29 mouse cellular contexts compared by ENCODE assay signal in genomic region chr16:79240857-79241491, GRCm38 (mm10).
A peak's percentile ranks its signal among the peaks of the same experiment; 100 is the strongest.
DNase-seq lines count a peak whose midpoint lies in the region; ATAC-seq lines count a peak whose summit lies in the region.
"Had no signal": no experiment of that assay in that cellular context is flagged by ENCODE, and none has a peak within 500 bp of the region (broad histone marks: within the 10 kb centered on the region; RNA-seq: fewer than 3 reads in every experiment).

No protein-coding gene starts in this region.

- DNase-seq in forebrain, embryonic 14.5 days (ENCODE audit: low spot score): peak; percentile 56
- DNase-seq in brain, adult 2 months (ENCODE audit: low read depth, low spot score): peak; percentile 42
- no peak for DNase-seq in ovary, adult 18-20 months (ENCODE audit: low spot score)
- DNase-seq: adrenal gland, postnatal 10 days; adrenal gland, postnatal 36 days; B cell, adult 2 months; cerebellum, adult 11-12 months; cerebellum, adult 8-10 months; cerebellum, postnatal 10 days; cerebellum, postnatal 36 days; embryo, embryonic 11 days; gastrocnemius, postnatal 36 days; heart, adult 2 months; heart, postnatal 14 days; heart, postnatal 4 days; kidney, adult 2 months had no signal

- no peak overlapping the region for H3K27ac ChIP-seq in forebrain, embryonic 14.5 days (ENCODE audit: low read depth, low read length)
- no peak overlapping the region for H3K27ac ChIP-seq in forebrain, embryonic 12.5 days
- H3K27ac ChIP-seq in forebrain, embryonic 16.5 days (ENCODE audit: low read length): no peak overlapping the region
- no peak overlapping the region for H3K27ac ChIP-seq in hindbrain, embryonic 13.5 days
- H3K27ac ChIP-seq: embryonic facial prominence, embryonic 10.5 days; embryonic facial prominence, embryonic 13.5 days; heart, adult 2 months; heart, embryonic 10.5 days; heart, embryonic 13.5 days; hindbrain, embryonic 15.5 days had no signal

- H3K27me3 ChIP-seq in forebrain, embryonic 14.5 days (replicated peaks; ENCODE audit: control insufficient read depth, insufficient read depth, low read length): no peaks in the 10 kb centered on the region
- no peaks in the 10 kb centered on the region for H3K27me3 ChIP-seq in forebrain, embryonic 12.5 days
- no peaks in the 10 kb centered on the region for H3K27me3 ChIP-seq in forebrain, embryonic 16.5 days (replicated peaks; ENCODE audit: control insufficient read depth, insufficient read depth, low read length)
- H3K27me3 ChIP-seq in hindbrain, embryonic 13.5 days: no peaks in the 10 kb centered on the region
- H3K27me3 ChIP-seq: CH12.LX; embryonic facial prominence, embryonic 13.5 days; heart, embryonic 13.5 days; hindbrain, embryonic 15.5 days; Patski had no signal

- no peaks in the 10 kb centered on the region for H3K36me3 ChIP-seq in forebrain, embryonic 14.5 days (ENCODE audit: control insufficient read depth, insufficient read depth, low read length)
- no peaks in the 10 kb centered on the region for H3K36me3 ChIP-seq in forebrain, embryonic 12.5 days (replicated peaks)
- no peaks in the 10 kb centered on the region for H3K36me3 ChIP-seq in forebrain, embryonic 16.5 days (ENCODE audit: control insufficient read depth, insufficient read depth)
- no peaks in the 10 kb centered on the region for H3K36me3 ChIP-seq in hindbrain, embryonic 13.5 days
- H3K36me3 ChIP-seq: embryonic facial prominence, embryonic 10.5 days; embryonic facial prominence, embryonic 13.5 days; G1E; heart, embryonic 10.5 days; heart, embryonic 13.5 days; hindbrain, embryonic 15.5 days had no signal

- no peaks in the 10 kb centered on the region for H3K9me3 ChIP-seq in forebrain, embryonic 14.5 days (replicated peaks; ENCODE audit: control insufficient read depth, low read length)
- no peaks in the 10 kb centered on the region for H3K9me3 ChIP-seq in forebrain, embryonic 12.5 days
- no peaks in the 10 kb centered on the region for H3K9me3 ChIP-seq in forebrain, embryonic 16.5 days (ENCODE audit: control insufficient read depth, low read length)
- H3K9me3 ChIP-seq in hindbrain, embryonic 13.5 days: no peaks in the 10 kb centered on the region
- H3K9me3 ChIP-seq: embryonic facial prominence, embryonic 10.5 days; embryonic facial prominence, embryonic 13.5 days; G1E; heart, embryonic 10.5 days; heart, embryonic 13.5 days; hindbrain, embryonic 15.5 days had no signal

- H3K4me1 ChIP-seq in forebrain, embryonic 14.5 days (ENCODE audit: control insufficient read depth, insufficient read depth, low read length): no peaks in the 10 kb centered on the region
- no peaks in the 10 kb centered on the region for H3K4me1 ChIP-seq in forebrain, embryonic 12.5 days
- H3K4me1 ChIP-seq in forebrain, embryonic 16.5 days (replicated peaks; ENCODE audit: control insufficient read depth, insufficient read depth, low read length): no peaks in the 10 kb centered on the region
- H3K4me1 ChIP-seq in hindbrain, embryonic 13.5 days (replicated peaks): no peaks in the 10 kb centered on the region
- H3K4me1 ChIP-seq: embryonic facial prominence, embryonic 10.5 days; embryonic facial prominence, embryonic 13.5 days; heart, embryonic 10.5 days; heart, embryonic 13.5 days; hindbrain, embryonic 15.5 days had no signal

- H3K4me2 ChIP-seq in forebrain, embryonic 14.5 days (ENCODE audit: low read length): no peak overlapping the region
- no peak overlapping the region for H3K4me2 ChIP-seq in forebrain, embryonic 12.5 days
- H3K4me2 ChIP-seq in forebrain, embryonic 16.5 days (ENCODE audit: low read length): no peak overlapping the region
- H3K4me2 ChIP-seq in hindbrain, embryonic 13.5 days: no peak overlapping the region
- H3K4me2 ChIP-seq: embryonic facial prominence, embryonic 13.5 days; heart, embryonic 13.5 days; hindbrain, embryonic 15.5 days had no signal

- no peak overlapping the region for H3K9ac ChIP-seq in forebrain, embryonic 14.5 days (ENCODE audit: low read length)
- no peak overlapping the region for H3K9ac ChIP-seq in forebrain, embryonic 12.5 days
- no peak overlapping the region for H3K9ac ChIP-seq in forebrain, embryonic 16.5 days (replicated peaks; ENCODE audit: low read depth, low read length)
- no peak overlapping the region for H3K9ac ChIP-seq in hindbrain, embryonic 13.5 days
- H3K9ac ChIP-seq: embryonic facial prominence, embryonic 13.5 days; heart, embryonic 13.5 days; hindbrain, embryonic 15.5 days had no signal

- WGBS in forebrain, embryonic 14.5 days: 46% methylated on average over 3 of the region's 3 CpGs
- 54% methylated on average over 3 of the region's 3 CpGs for WGBS in forebrain, embryonic 12.5 days
- WGBS in forebrain, embryonic 16.5 days: 32% methylated on average over 3 of the region's 3 CpGs
- 47% methylated on average over 3 of the region's 3 CpGs for WGBS in hindbrain, embryonic 13.5 days

- H3K4me3 ChIP-seq in forebrain, embryonic 14.5 days (ENCODE audit: low read depth, low read length): no peak overlapping the region
- H3K4me3 ChIP-seq in forebrain, embryonic 12.5 days (replicated peaks): no peak overlapping the region
- no peak overlapping the region for H3K4me3 ChIP-seq in forebrain, embryonic 16.5 days (replicated peaks; ENCODE audit: low read length)
- no peak overlapping the region for H3K4me3 ChIP-seq in hindbrain, embryonic 13.5 days
- H3K4me3 ChIP-seq: embryonic facial prominence, embryonic 10.5 days; embryonic facial prominence, embryonic 13.5 days; erythroblast, embryonic 14.5 days; heart, adult 2 months; heart, embryonic 10.5 days; heart, embryonic 13.5 days; hindbrain, embryonic 15.5 days had no signal

- ATAC-seq in forebrain, embryonic 14.5 days: peak; percentile 74
- no peak for ATAC-seq in forebrain, embryonic 12.5 days (ENCODE audit: low FRiP score)
- peak; percentile 89 for ATAC-seq in forebrain, embryonic 16.5 days
- ATAC-seq in hindbrain, embryonic 13.5 days (ENCODE audit: low FRiP score): no peak
- ATAC-seq: intestine, postnatal 0 days; Patski had no signal

Comparison
In these comparisons a context has a peak if more than half of its experiments do, and no peak if none do; other contexts are left out.
1. ATAC-seq: peak in forebrain, embryonic 14.5 days (single experiment) and forebrain, embryonic 16.5 days (single experiment); none in forebrain, embryonic 12.5 days (single experiment) and hindbrain, embryonic 13.5 days (single experiment).